Mouse (Mus musculus): ENCODE results near the gene Afmid. TPM values are rescaled to one million over a fixed set of nuclear protein-coding genes. Genes with fewer than 3 reads are reported as not detected.
"Not testable (repeated sequence)": the region's sequence is repeated elsewhere in the genome, so short reads cannot be mapped to it uniquely, and the experiment has no call there.

Gene Afmid
- 1 to 10 TPM; 1.9 to 3.1 TPM for total RNA-seq (2021)
- long read RNA-seq, experiment 1, partial matches to known transcripts = 0 of 3 reads
- long read RNA-seq, experiment 1, other reads (novel, unspliced or antisense) = 3 of 3 reads
- long read RNA-seq, experiment 2, partial matches to known transcripts = 5 of 8 reads
- long read RNA-seq, experiment 2, other reads (novel, unspliced or antisense) = 3 of 8 reads

DNA sequence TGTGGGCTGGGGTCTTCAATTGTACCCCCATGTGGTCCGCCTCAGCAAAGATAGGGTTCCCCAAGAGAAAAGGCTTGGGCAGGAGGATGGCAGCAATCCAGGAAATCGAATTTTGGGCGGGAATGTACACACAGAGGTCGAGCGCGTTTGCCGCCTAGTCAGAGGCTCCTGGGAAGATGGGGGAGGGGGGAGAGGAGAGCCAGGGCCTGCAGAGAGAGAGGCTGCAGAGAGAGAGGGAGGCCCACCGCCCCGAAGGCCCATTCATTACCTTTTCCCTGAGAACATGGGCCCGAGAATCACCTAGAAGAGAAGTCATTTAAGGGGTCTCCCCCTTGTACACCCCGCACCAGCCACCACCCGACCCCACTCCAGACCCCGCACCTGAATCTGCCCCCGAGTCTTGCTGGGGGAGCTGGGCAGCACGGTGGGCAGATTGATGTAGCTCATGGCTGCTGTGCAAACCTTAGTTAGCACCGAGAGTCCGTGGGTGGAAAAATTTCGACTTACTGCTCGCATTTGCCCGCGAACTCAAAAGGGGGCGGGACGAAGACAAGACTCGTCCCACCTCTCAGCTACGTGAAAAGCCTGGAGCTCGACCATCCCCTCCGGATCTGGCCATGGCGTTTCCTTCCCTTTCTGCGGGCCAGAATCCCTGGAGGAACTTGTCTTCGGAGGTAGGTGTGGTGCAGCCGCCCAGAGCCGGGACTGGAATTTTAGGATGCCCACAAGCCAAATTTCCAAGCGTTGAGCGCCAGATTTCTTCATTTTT lies at the start of gene Afmid, which contains the start of gene Tk1:
Gene Afmid (plus strand): TSS at position 592 of the 769 bp plus-strand sequence.
Gene Tk1 (minus strand): TSS at position 760 of the 769 bp plus-strand sequence.
- DNase-seq = peak; percentile 67

GRCm38 (mm10) chr11:117776085-117776792 lies 49.5 kb upstream of the Afmid start:
- DNase-seq = no peak

DNA sequence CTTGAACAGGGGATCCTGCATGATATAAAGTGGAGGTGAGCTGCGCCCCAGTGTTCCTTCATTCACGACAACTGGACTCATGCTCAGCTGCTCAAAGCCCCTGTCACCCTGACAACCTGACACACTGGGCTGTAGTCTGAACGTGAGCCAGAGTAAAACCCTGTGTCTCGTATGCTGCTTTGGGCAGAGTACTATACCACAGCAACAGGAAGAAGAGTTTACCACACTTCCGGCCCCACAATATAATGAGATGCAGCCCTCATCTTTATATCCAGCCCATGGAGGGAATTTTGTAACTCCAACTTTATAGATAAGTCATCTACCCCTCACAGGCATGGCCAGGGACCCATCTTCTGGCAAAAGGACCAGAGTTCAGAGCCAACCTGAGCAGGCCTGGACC lies 48.6 kb upstream of the Afmid start:
- DNase-seq = no peak

DNA sequence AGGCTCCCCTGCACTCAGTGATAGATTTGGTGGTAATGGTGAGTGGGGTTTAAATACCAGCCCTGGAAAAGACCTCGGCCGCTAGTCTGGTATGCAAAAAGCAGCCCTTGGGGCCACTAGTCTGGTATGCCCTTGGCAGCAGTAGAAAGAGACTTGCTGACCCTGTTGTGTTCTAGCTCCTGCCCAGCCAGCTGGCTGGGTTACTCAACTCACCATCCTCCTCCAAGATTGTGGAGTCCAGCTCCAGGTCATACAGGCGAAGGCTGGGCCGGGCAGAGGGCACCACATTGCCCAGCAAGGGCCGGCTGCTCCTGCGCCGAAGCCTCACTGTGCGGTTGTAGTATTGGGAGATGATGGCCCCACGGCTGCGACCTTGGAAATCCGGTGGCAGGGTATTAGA lies 47.7 kb upstream of the Afmid start:
- no peak for DNase-seq

DNA sequence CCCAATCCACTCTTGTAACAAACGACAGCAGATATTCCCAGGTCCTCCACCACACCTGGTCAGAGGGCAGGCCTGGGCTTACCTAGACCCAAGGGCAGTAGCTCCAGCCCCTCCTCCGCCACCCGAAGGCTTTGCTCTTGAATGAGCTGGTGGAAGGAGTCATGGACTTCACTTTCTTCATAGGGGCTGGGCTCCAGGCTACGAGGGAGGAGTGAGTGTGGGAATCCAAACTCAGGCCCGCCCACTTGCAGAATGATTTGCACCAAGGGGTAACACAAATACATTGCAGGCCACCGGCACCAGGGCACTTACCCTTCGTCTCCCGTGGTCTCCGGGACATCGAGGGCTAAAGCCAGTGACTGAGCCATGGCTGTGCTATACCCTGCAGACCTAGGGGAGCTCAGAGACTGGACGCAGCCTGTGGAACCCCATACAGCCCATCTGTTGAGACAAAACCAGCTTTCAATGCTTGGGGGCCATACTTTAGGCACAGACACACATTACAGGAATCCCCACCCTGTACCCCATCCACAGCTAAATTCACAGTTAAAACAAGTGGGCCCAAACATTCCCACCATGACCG lies 46.8 kb upstream of the Afmid start:
- DNase-seq = no peak

GRCm38 (mm10) chr11:117779434-117780198 lies 46.1 kb upstream of the Afmid start:
- peak; percentile 77 for DNase-seq

GRCm38 (mm10) chr11:117780199-117780515 lies 45.6 kb upstream of the Afmid start:
- DNase-seq = no peak

GRCm38 (mm10) chr11:117780582-117781111 lies 45.1 kb upstream of the Afmid start:
- peak; percentile 84 for DNase-seq

- DNase-seq = peak; percentile 64
These were observed 44.4 kb upstream of the Afmid start for GRCm38 (mm10) chr11:117781199-117781821.

- peak; percentile 78 for DNase-seq
These were observed 43.6 kb upstream of the Afmid start, which contains the start of the genes Tmc8 and Tmc6 for GRCm38 (mm10) chr11:117781993-117782704. Gene Tmc8, plus strand, starts transcription at chr11:117782076. Gene Tmc6, minus strand, starts transcription at chr11:117782198.

GRCm38 (mm10) chr11:117782705-117783034 lies 43.1 kb upstream of the Afmid start:
- DNase-seq = no peak

GRCm38 (mm10) chr11:117783089-117783488 lies 42.6 kb upstream of the Afmid start:
- no peak for DNase-seq

DNA sequence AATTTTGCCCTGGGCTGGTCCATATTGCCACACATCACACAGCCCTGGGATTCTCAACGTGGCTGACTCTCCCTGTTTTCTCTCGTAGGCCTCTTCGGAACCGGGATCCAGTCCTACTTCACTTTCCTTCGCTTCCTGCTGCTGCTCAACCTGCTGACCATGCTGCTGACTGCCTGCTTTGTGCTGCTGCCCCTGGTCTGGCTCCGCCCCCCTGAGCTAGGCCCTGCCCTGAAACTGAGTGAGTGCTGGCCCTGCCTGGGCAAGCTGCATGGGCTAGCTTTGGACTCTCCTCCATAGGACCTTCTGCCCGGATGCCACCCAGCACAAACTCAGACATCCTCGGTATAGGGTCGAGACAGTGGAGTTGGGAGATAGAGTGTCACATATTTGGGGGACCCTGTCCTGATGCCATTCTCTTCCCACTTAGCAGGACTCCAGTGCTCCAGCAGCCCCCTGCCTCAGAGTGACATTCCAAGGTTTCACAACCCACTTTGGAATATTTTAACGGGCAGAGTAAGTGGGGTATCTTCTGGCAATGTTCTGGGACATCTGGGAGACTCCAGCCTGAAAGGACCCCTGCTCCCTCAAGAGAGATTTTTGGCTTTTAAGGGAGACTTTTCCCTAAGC lies 41.9 kb upstream of the Afmid start:
- no peak for DNase-seq

- no peak for DNase-seq
These were observed 39.4 kb upstream of the Afmid start for GRCm38 (mm10) chr11:117786294-117786693.

DNA sequence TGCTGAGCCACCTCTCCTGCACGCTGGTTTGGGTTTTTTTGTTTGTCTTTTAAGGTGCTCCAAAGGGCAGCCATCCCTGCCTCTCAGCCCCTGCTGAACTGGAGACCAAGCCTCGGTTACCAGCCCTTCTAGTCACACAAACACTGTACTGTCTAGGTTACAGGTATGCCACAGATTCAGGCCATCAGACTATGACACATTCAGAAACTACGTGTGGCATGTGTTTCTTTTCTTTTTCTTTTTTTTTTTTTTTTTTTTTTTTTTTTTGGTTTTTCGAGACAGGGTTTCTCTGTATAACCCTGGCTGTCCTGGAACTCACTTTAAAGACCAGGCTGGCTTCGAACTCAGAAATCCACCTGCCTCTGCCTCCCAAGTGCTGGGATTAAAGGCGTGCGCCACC lies 37.2 kb upstream of the Afmid start:
- not testable (repeated sequence) for DNase-seq

DNA sequence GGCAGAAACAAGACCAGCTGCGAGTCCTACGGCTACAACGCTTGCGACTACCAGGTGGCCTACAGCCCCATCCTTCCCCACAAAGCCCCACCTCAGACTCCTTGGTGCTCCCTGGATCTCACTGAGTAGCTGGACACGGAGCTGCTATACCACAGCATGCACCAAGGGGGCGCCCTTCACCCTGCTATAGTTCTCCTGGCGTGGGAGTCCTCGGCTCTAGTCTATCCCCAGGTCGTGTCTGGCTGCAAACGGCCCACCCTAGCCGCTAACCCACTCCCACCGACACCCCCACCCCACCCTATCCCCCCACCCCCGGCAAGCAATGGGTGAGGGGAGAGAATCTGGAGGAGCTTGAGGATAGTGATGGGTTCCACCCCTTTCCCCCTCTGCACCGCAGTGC lies 35.4 kb upstream of the Afmid start:
- peak; percentile 66 for DNase-seq

DNA sequence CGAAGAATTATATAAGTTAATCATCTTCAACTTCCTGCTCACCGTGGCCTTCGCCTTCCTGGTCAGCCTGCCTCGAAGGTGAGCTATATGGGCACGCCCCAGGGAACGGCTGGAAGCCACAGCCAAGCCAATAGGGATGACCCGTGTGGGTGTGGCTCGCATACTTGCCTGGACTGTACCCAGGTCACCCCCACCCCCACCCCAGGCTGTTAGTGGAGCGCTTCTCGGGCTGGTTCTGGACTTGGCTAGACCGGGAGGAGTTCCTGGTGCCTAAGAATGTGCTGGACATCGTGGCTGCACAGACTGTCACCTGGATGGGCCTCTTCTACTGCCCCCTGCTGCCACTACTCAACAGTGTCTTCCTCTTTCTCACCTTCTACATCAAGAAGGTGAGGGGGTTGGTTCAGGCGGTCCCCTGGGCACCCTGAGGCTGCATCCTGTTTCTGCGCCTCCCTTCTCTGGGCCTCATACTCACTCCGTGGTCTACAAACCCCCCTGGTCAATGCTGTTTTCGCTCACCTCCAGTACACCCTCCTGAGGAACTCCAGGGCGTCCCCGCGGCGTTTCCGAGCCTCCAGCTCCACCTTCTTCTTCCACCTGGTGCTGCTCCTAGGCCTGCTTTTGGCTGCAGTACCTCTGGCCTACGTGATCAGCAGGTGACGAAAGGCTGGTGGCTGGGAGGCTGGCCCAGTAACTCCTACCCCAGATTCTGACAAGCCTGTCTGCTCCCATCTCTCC lies 34.9 kb upstream of the Afmid start:
- no peak for DNase-seq

- DNase-seq = no peak
These were observed 34.3 kb upstream of the Afmid start for GRCm38 (mm10) chr11:117791441-117791761.

DNA sequence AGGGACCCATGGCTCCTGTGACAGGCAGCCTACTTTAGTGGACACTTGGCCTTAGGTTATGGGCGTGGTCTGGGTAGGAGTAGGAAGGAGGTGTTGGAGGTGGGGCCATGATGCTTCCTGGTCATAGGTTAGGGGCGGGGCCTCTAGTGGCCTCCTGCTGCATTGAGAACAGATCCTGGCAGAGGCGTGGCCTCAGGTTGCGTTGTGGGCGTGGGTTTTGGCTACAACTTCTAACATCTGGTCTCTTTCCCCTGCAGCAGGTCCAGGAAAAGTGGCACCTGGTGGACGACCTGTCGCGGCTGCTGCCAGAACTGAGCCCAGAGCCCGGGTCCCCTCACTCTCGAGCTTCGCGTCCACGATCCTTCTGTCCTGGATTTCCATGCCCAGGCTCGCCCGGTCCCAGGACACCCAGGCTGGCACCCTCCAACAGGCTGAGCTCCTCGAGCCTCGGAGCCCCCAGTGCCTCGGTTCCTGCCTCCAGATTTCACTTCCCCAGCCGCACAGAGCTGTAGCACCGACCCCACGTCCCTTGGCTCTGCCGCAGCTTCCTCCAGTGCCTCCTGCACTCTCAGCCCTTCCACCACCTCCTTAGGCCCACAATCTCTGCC lies 33.3 kb upstream of the Afmid start:
- no peak for DNase-seq

Data from gastrocnemius, postnatal 25 days (tissue).